Comparison of ENCODE assay signal across 19 mouse cellular contexts in genomic region chr4:75973322-75973721, GRCm38 (mm10).
DNase-seq lines count a peak whose midpoint lies in the region; ATAC-seq and TF ChIP-seq lines count a peak whose summit lies in the region.
"Had no signal": no experiment of that assay in that cellular context is flagged by ENCODE, and none has a peak within 500 bp of the region (broad histone marks: within the 10 kb centered on the region; RNA-seq: fewer than 3 reads in every experiment).

No protein-coding gene starts in this region.

- no peak for TF ChIP-seq CTCF in heart, adult 2 months (IDR thresholded peaks at IDR 0.05)

- WGBS in hindbrain, embryonic 16.5 days, result 67% methylated on average over 1 of the region's 1 CpGs
- WGBS in hindbrain, embryonic 12.5 days, result 79% methylated on average over 1 of the region's 1 CpGs
- 76% methylated on average over 1 of the region's 1 CpGs for WGBS in neural tube, embryonic 14.5 days
- 64% methylated on average over 1 of the region's 1 CpGs for WGBS in heart, adult 2 months

- H3K36me3 ChIP-seq in hindbrain, embryonic 16.5 days (ENCODE audit: control insufficient read depth, insufficient read depth, low read length), result no peaks in the 10 kb centered on the region
- no peaks in the 10 kb centered on the region for H3K36me3 ChIP-seq in hindbrain, embryonic 12.5 days
- H3K36me3 ChIP-seq in neural tube, embryonic 14.5 days (ENCODE audit: control insufficient read depth, insufficient read depth, low read length), result no peaks in the 10 kb centered on the region
- no peaks in the 10 kb centered on the region for H3K36me3 ChIP-seq in heart, adult 2 months (ENCODE audit: control insufficient read depth, insufficient read depth, low read length)
- H3K36me3 ChIP-seq: heart, embryonic 10.5 days; stomach, embryonic 15.5 days had no signal

- no peak overlapping the region for H3K9ac ChIP-seq in hindbrain, embryonic 16.5 days (ENCODE audit: low read depth, low read length)
- no peak overlapping the region for H3K9ac ChIP-seq in hindbrain, embryonic 12.5 days
- no peak overlapping the region for H3K9ac ChIP-seq in neural tube, embryonic 14.5 days (replicated peaks; ENCODE audit: low read depth, low read length)
- H3K9ac ChIP-seq in heart, adult 2 months (ENCODE audit: low read depth, low read length), result no peak overlapping the region
- H3K9ac ChIP-seq: liver, postnatal 0 days; stomach, embryonic 15.5 days had no signal

- DNase-seq in neural tube, embryonic 10.5 days (ENCODE audit: extremely low spot score, low spot score), result no peak
- DNase-seq in layer of hippocampus, adult 8-10 months (ENCODE audit: low spot score in 2 of 2), result peak; percentile 28 to 45
- no peak for DNase-seq in heart, adult 2 months
- DNase-seq in urinary bladder, postnatal 14 days (ENCODE audit: low spot score), result no peak
- DNase-seq: adrenal gland, postnatal 36 days; cerebellum, postnatal 36 days; gastrocnemius, postnatal 25 days; heart, postnatal 10 days; kidney, postnatal 4 days; liver; liver, postnatal 0 days; lung, postnatal 36 days; right cerebral cortex, postnatal 14 days; thymus, adult 2 months had no signal

- no peaks in the 10 kb centered on the region for H3K27me3 ChIP-seq in hindbrain, embryonic 16.5 days (replicated peaks; ENCODE audit: control insufficient read depth, insufficient read depth, low read length)
- no peaks in the 10 kb centered on the region for H3K27me3 ChIP-seq in hindbrain, embryonic 12.5 days
- H3K27me3 ChIP-seq in neural tube, embryonic 14.5 days (ENCODE audit: control insufficient read depth, insufficient read depth, low read length), result no peaks in the 10 kb centered on the region
- H3K27me3 ChIP-seq in heart, adult 2 months (ENCODE audit: control insufficient read depth, insufficient read depth, low read length), result no peaks in the 10 kb centered on the region
- H3K27me3 ChIP-seq: stomach, embryonic 15.5 days had no signal

- no peak for TF ChIP-seq POLR2A in heart, adult 2 months (IDR thresholded peaks at IDR 0.05; ENCODE audit: insufficient read depth, low read depth, low read length)

- ATAC-seq in hindbrain, embryonic 16.5 days, result peak; percentile 82
- ATAC-seq in hindbrain, embryonic 12.5 days (ENCODE audit: low FRiP score), result no peak
- ATAC-seq in neural tube, embryonic 14.5 days (ENCODE audit: low read depth), result 0 out of 2 replicates have a peak, but pooled peaks have one; percentile 24
- ATAC-seq: liver, postnatal 0 days had no signal

- intact Hi-C loops in heart, adult 2 months (cut with DNase I), result loop anchor here (10.0 kb wide), 1 partner anchor 511 kb away; no protein-coding TSS in a partner anchor

- no peak overlapping the region for H3K4me2 ChIP-seq in hindbrain, embryonic 16.5 days (ENCODE audit: low read length)
- H3K4me2 ChIP-seq in hindbrain, embryonic 12.5 days (replicated peaks), result no peak overlapping the region
- no peak overlapping the region for H3K4me2 ChIP-seq in neural tube, embryonic 14.5 days (ENCODE audit: low read depth, low read length)
- H3K4me2 ChIP-seq: stomach, embryonic 15.5 days had no signal

- no peak overlapping the region for H3K27ac ChIP-seq in hindbrain, embryonic 16.5 days (ENCODE audit: low read depth, low read length)
- H3K27ac ChIP-seq in hindbrain, embryonic 12.5 days, result no peak overlapping the region
- no peak overlapping the region for H3K27ac ChIP-seq in neural tube, embryonic 14.5 days (ENCODE audit: low read depth, low read length)
- no peak overlapping the region for H3K27ac ChIP-seq in heart, adult 2 months
- H3K27ac ChIP-seq: heart, embryonic 10.5 days; stomach, embryonic 15.5 days had no signal

- no peaks in the 10 kb centered on the region for H3K4me1 ChIP-seq in hindbrain, embryonic 16.5 days (ENCODE audit: control insufficient read depth, insufficient read depth, low read depth, low read length)
- H3K4me1 ChIP-seq in hindbrain, embryonic 12.5 days, result no peaks in the 10 kb centered on the region
- no peaks in the 10 kb centered on the region for H3K4me1 ChIP-seq in neural tube, embryonic 14.5 days (ENCODE audit: control insufficient read depth, insufficient read depth, low read length)
- no peaks in the 10 kb centered on the region for H3K4me1 ChIP-seq in heart, adult 2 months (ENCODE audit: control insufficient read depth, insufficient read depth, low read length)
- H3K4me1 ChIP-seq: stomach, embryonic 15.5 days had no signal

- no peak overlapping the region for H3K4me3 ChIP-seq in hindbrain, embryonic 16.5 days (ENCODE audit: low read length)
- no peak overlapping the region for H3K4me3 ChIP-seq in hindbrain, embryonic 12.5 days
- H3K4me3 ChIP-seq in neural tube, embryonic 14.5 days (ENCODE audit: low read depth, low read length), result no peak overlapping the region
- H3K4me3 ChIP-seq in heart, adult 2 months, result no peak overlapping the region
- H3K4me3 ChIP-seq: heart, embryonic 10.5 days; stomach, embryonic 15.5 days had no signal

- no peaks in the 10 kb centered on the region for H3K79me2 ChIP-seq in heart, adult 2 months (replicated peaks; ENCODE audit: control insufficient read depth, insufficient read depth, low read length)

- no peak for TF ChIP-seq EP300 in heart, adult 2 months (IDR thresholded peaks at IDR 0.05; ENCODE audit: insufficient read depth, low read depth, low read length)

- no peaks in the 10 kb centered on the region for H3K9me3 ChIP-seq in hindbrain, embryonic 16.5 days (ENCODE audit: control insufficient read depth, low read length)
- no peaks in the 10 kb centered on the region for H3K9me3 ChIP-seq in hindbrain, embryonic 12.5 days (replicated peaks)
- no peaks in the 10 kb centered on the region for H3K9me3 ChIP-seq in neural tube, embryonic 14.5 days (ENCODE audit: control insufficient read depth, low read length)
- H3K9me3 ChIP-seq: heart, embryonic 10.5 days; stomach, embryonic 15.5 days had no signal

Comparison
In these comparisons a context has a peak if more than half of its experiments do, and no peak if none do; other contexts are left out.
1. DNase-seq: peak in layer of hippocampus, adult 8-10 months (2 of 2); none in neural tube, embryonic 10.5 days (single experiment), heart, adult 2 months (0 of 2) and urinary bladder, postnatal 14 days (single experiment).